Mouse (Mus musculus): ENCODE results near the gene Cdh3. TPM values are rescaled to one million over a fixed set of nuclear protein-coding genes. Genes with fewer than 3 reads are reported as not detected.

Cdh3 gene
- polyA plus RNA-seq, 1 experiment from 2014 or later = 0.53 TPM

DNA sequence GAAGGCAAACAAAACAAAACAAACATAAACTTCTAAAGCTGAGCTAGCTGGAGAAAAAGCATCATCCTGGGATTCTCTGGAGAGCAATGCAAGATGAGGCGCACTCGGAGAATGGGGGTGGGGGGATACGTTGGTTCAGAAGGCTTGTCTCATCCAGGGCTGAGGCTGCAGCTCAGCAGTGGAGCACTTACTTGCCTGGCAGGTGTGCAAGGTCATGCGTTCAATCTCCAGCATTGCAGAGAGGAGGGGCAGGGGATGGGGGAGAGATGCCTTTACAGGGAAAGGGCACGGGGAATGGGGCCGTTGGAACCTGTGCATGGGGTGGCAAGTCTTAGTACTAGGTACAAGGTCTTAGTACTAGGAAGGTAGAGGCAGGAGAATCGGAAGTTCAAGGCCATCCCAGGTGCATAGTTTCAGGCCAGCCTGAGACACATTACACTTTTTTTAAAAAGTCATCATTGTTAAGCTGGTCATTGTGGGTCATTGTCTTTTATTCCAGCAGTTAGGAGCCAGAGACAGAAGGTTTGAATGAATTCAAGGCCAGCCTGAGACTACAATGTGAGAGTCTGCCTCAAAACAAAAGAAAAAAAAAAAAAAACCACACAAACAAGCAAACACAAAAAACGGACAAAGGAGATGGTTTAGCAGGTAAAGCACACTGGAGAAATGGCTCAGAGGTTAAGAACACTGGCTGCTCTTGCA is 1.5 kb upstream of the Cdh3 start:
- Histone ChIP-seq H3K4me1 (peaks cover 36% of the 10 kb centered on the region), H3K9me3 (replicated peaks) (no peaks in the 10 kb centered on the region), H3K27me3 (peaks cover 87% of the 10 kb centered on the region), H3K4me3 (no peak overlapping the region), H3K4me2 (no peak overlapping the region), H3K9ac (no peak overlapping the region), H3K27ac (no peak overlapping the region), H3K36me3 (ENCODE audit: poor library complexity, severe bottlenecking) (no peaks in the 10 kb centered on the region)
- WGBS = 49% methylated on average over 8 of the region's 8 CpGs
- ATAC-seq = no peak

DNA sequence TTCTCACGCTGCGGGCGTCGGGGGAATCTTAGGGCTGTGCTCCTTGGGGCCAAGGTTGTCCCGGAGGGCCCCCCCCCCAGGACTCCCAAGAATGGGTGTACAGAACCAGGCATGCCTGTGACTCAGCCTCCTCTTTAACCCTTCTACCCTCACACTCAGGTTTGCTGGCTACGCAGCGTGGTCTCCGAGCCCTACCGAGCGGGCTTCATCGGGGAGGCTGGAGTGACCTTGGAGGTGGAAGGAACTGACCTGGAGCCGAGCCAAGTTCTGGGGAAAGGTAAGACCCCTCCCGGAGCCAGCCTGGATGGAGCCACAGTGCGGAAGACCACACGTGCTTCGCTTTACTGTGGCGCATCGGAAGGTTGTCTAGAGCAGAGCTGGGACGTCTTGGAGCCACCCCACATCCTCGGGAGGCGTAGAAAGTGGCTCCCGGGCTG is 392 bp downstream of the Cdh3 start:
- no peaks in the 10 kb centered on the region for H3K36me3 ChIP-seq (ENCODE audit: poor library complexity, severe bottlenecking)
- WGBS = under 1% methylated on average over 22 of the region's 22 CpGs
- H3K4me2 ChIP-seq = peak overlapping the region; percentile 58
- peaks cover 85% of the 10 kb centered on the region for H3K27me3 ChIP-seq
- H3K9me3 ChIP-seq (replicated peaks) = no peaks in the 10 kb centered on the region
- 0 out of 2 replicates have a peak, but pooled peaks have one; percentile 46 for ATAC-seq
- H3K4me3 ChIP-seq = peak overlapping the region; percentile 35
- 0 out of 2 replicates have a peak overlapping the region, but pooled peaks have one; percentile 43 for H3K9ac ChIP-seq
- H3K27ac ChIP-seq = no peak overlapping the region
- H3K4me1 ChIP-seq = peaks cover 36% of the 10 kb centered on the region

DNA sequence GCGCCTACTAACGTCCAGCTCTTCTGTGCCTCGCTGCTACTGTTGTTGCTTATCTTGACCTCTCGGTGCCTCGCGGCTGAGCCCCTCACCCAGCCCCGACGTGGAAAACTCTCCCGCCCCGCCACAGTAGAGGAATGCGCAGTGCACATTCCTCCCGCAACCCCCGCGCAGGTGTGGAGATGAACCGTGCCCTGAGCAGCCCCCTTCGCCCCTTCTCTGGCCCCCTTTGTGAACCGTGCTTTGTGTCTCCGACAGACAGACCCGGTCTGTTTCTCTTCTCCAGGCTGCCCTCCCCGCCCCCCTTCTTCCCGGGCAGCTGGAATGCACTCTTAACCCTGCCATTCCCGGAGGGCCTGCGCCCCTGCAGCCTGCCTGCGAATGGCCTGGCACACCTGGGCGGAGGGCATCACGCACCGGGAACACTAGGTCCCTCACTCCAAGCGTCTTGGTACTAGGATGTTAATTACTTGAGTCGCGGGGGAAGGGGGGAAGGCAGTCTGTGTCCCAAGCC is 895 bp downstream of the Cdh3 start:
- peak overlapping the region; percentile 37; the same call in 1 of the 2 replicates for H3K9ac ChIP-seq
- H3K27me3 ChIP-seq = peaks cover 80% of the 10 kb centered on the region
- H3K4me2 ChIP-seq = peak overlapping the region; percentile 58
- H3K4me3 ChIP-seq = peak overlapping the region; percentile 35
- 1% methylated on average over 29 of the region's 30 CpGs for WGBS
- H3K36me3 ChIP-seq (ENCODE audit: poor library complexity, severe bottlenecking) = no peaks in the 10 kb centered on the region
- H3K4me1 ChIP-seq = peaks cover 36% of the 10 kb centered on the region
- H3K9me3 ChIP-seq (replicated peaks) = no peaks in the 10 kb centered on the region
- ATAC-seq = 0 out of 2 replicates have a peak, but pooled peaks have one; percentile 11
- H3K27ac ChIP-seq = no peak overlapping the region

DNA sequence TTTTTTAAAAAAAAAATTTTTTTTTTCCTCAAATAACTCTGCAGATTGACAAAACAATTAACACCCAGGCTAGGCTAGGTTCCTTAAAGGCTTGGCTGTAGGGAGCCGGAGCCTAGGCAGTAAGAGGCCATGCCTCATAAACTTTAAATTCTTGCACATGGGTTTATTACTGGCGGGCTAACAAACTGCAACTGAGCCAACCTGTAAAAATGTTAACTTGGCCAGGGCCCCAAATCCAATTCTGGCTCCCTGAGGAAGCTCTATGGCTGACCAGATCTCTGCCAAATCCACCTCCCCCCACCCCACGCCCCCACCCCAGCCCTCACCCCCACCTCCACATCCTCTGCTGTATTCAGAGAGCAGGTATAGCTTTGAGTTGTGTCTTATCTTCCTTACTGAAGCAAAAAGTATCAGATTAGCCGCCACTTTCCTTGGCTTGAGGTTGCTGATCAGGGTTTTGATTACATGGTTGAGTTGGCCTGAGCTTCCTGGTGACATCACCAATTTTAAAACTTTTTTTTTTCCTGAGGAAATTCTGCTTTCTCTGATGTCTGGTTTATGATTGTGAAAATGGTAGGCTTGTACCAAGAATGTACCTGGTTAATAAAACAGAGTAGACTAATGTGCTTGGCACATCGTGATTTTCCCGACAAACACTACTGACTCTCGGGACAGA is 1.9 kb downstream of the Cdh3 start:
- 70% methylated on average over 7 of the region's 7 CpGs for whole genome bisulfite sequencing
- Histone ChIP-seq H3K9me3 (replicated peaks) (no peaks in the 10 kb centered on the region), H3K4me3 (no peak overlapping the region), H3K36me3 (ENCODE audit: poor library complexity, severe bottlenecking) (no peaks in the 10 kb centered on the region), H3K9ac (no peak overlapping the region), H3K4me2 (no peak overlapping the region), H3K4me1 (peaks cover 31% of the 10 kb centered on the region), H3K27me3 (peaks cover 70% of the 10 kb centered on the region), H3K27ac (no peak overlapping the region)
- no peak for ATAC-seq

DNA sequence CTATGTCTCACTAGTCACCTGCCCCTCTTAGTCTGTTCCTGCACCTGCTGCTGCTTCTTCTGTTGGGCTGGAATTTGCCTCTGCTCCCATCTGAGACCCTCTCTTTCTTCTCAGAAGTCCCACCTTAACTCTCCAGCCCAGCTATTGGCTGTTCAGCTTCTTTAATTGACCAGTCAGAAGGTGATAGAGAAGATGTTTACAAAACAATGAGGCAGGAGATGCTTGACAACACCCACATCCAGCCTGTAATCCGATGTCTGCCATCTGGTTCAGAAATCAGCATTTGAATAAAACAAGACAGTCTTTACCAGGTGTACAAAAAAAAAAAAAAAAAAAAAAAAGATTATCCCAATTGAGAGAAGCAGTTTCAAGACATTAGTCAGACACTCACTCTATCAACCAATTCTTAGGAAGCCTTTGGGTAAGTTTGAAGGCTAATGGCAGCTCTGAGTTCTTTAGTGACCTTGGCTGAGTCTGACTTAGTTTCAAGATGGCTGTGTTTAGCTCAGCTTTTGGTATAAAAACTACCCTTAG is 5.3 kb downstream of the Cdh3 start:
- no peaks in the 10 kb centered on the region for H3K9me3 ChIP-seq (replicated peaks)

DNA sequence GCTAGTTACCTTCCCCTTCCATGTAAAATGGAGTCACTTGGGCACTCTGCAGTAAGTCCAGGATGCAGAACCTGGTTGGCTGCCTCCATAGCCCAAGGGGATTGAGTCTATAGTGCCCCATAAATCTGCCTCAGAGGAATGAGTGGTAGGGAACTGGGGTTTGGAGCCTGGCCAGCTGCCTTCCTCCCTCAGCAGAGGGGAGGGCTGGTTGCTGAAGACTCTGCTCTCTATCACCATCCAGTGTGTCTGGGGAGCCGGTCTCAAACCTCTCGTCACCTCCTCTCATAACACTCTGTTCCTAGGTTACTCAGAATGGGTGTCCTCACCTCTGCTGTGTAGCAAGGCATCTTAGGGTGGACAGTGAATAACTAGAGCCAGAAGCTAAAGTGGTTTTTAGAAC is 5.9 kb downstream of the Cdh3 start:
- Histone ChIP-seq H3K4me2 (no peak overlapping the region), H3K4me1 (peaks cover 6% of the 10 kb centered on the region), H3K36me3 (ENCODE audit: poor library complexity, severe bottlenecking) (no peaks in the 10 kb centered on the region), H3K9me3 (replicated peaks) (no peaks in the 10 kb centered on the region), H3K9ac (no peak overlapping the region), H3K27ac (no peak overlapping the region), H3K27me3 (peaks cover 33% of the 10 kb centered on the region), H3K4me3 (no peak overlapping the region)
- ATAC-seq = no peak
- 85% methylated on average over 2 of the region's 2 CpGs for WGBS

More for the DNA sequence above, 5.3 kb downstream of the Cdh3 start:
- H3K4me3 ChIP-seq = no peak overlapping the region
- no peak for ATAC-seq
- peaks cover 39% of the 10 kb centered on the region for H3K27me3 ChIP-seq
- H3K27ac ChIP-seq = no peak overlapping the region
- H3K9ac ChIP-seq = no peak overlapping the region
- peaks cover 12% of the 10 kb centered on the region for H3K4me1 ChIP-seq
- H3K4me2 ChIP-seq = no peak overlapping the region
- no peaks in the 10 kb centered on the region for H3K36me3 ChIP-seq (ENCODE audit: poor library complexity, severe bottlenecking)
- 16% methylated on average over 1 of the region's 1 CpGs for WGBS

DNA sequence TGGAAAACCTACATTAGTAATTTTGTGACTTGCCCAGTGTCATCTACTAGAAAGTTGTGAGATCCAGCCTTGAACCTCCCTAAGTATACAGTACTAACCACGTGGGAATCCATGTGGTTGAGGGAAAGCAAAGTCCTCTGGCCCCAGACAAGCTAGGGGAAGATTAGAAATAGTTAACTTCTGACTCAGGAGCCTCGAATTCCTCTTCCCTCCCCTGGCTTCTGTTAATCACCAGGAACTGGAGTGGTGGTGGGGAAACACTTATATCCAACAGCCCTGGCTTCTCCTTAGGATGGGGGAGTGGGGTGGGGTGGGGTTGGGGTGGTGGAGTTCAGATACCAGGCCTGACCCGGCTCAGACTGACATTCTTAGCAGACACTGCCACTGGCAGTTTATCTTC is 8.1 kb downstream of the Cdh3 start:
- Histone ChIP-seq H3K9me3 (replicated peaks) (no peaks in the 10 kb centered on the region), H3K9ac (no peak overlapping the region), H3K4me3 (no peak overlapping the region), H3K27ac (no peak overlapping the region), H3K4me1 (no peaks in the 10 kb centered on the region), H3K27me3 (0 out of 2 replicates have a peak, but pooled peaks cover 12% of the 10 kb centered on the region), H3K36me3 (ENCODE audit: poor library complexity, severe bottlenecking) (no peaks in the 10 kb centered on the region), H3K4me2 (no peak overlapping the region)
- ATAC-seq = no peak
- 57% methylated on average over 3 of the region's 3 CpGs for WGBS

DNA sequence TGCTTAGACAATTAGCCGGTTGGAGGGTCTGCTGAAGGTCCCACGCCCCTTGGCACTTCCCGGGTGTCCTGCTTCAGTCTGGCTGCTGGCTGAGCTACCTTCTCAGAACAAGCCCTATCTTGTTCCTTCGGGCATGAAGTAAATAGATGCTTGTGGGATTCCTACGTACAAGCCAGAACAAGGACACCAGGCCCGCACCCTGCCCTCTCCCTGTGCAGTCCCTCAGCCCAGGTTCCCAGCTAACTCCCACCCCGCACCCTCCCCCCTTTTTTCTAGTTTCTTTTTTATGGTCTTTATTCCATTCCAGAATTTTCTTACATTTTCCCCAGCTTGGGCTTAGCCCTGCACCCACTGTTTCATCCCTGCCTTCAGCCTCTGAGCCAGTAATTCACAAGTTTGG is 9.9 kb downstream of the Cdh3 start:
- no peak overlapping the region for H3K4me2 ChIP-seq
- no peak overlapping the region for H3K9ac ChIP-seq
- no peaks in the 10 kb centered on the region for H3K4me1 ChIP-seq
- H3K27ac ChIP-seq = no peak overlapping the region
- H3K27me3 ChIP-seq = no peaks in the 10 kb centered on the region
- ATAC-seq = no peak
- no peaks in the 10 kb centered on the region for H3K36me3 ChIP-seq (ENCODE audit: poor library complexity, severe bottlenecking)
- H3K9me3 ChIP-seq (replicated peaks) = no peaks in the 10 kb centered on the region
- 88% methylated on average over 7 of the region's 7 CpGs for WGBS
- no peak overlapping the region for H3K4me3 ChIP-seq

DNA sequence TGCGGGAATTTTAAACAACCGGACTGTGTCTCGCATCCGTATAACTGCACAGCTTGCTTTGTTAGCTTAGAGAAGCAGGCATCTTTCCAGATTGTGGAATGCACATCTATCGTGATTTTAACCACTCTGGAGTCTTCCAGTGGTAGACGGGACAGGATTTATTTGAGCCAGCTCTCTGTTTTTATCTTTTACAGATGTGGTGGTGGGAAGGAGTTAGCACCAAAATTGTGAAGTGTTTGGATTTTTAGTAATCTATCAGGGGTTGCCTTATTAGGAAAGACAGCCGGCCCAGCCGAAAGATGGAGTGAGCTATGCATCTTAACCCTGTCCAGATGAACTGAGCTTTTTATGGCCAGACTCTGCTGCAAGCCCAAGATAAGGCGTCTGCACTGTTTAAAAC is 11.2 kb downstream of the Cdh3 start:
- no peaks in the 10 kb centered on the region for H3K36me3 ChIP-seq (ENCODE audit: poor library complexity, severe bottlenecking)
- no peak overlapping the region for H3K4me3 ChIP-seq
- no peak overlapping the region for H3K27ac ChIP-seq
- H3K27me3 ChIP-seq = no peaks in the 10 kb centered on the region
- no peak for ATAC-seq
- 88% methylated on average over 9 of the region's 9 CpGs for WGBS
- no peak overlapping the region for H3K9ac ChIP-seq
- no peak overlapping the region for H3K4me2 ChIP-seq
- H3K9me3 ChIP-seq (replicated peaks) = no peaks in the 10 kb centered on the region
- no peaks in the 10 kb centered on the region for H3K4me1 ChIP-seq

DNA sequence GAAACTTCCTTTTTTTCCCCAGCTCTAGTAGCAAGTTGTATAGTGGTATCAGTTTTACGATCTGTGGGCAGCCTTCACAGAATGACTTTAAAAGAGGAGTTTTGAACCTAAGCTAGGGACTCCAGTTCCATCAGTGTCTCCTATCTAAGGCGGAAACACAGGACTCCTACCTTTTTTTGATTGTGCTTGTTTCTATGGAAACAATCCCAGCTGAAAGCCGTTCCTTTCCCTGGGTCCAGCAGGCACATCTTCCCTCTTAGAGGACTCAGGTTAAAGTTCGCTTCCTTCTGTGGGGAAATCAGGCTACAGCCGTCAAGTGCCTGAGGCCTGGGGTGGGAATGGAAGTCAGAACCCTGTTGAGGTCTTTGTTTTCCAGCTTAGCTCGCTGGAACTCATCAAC is 16.0 kb downstream of the Cdh3 start:
- H3K27ac ChIP-seq = no peak overlapping the region
- no peaks in the 10 kb centered on the region for H3K4me1 ChIP-seq
- no peaks in the 10 kb centered on the region for H3K9me3 ChIP-seq (replicated peaks)
- H3K4me2 ChIP-seq = no peak overlapping the region
- WGBS = 70% methylated on average over 6 of the region's 6 CpGs
- no peak overlapping the region for H3K4me3 ChIP-seq
- H3K9ac ChIP-seq = no peak overlapping the region
- H3K36me3 ChIP-seq (ENCODE audit: poor library complexity, severe bottlenecking) = no peaks in the 10 kb centered on the region
- no peak for ATAC-seq
- no peaks in the 10 kb centered on the region for H3K27me3 ChIP-seq

DNA sequence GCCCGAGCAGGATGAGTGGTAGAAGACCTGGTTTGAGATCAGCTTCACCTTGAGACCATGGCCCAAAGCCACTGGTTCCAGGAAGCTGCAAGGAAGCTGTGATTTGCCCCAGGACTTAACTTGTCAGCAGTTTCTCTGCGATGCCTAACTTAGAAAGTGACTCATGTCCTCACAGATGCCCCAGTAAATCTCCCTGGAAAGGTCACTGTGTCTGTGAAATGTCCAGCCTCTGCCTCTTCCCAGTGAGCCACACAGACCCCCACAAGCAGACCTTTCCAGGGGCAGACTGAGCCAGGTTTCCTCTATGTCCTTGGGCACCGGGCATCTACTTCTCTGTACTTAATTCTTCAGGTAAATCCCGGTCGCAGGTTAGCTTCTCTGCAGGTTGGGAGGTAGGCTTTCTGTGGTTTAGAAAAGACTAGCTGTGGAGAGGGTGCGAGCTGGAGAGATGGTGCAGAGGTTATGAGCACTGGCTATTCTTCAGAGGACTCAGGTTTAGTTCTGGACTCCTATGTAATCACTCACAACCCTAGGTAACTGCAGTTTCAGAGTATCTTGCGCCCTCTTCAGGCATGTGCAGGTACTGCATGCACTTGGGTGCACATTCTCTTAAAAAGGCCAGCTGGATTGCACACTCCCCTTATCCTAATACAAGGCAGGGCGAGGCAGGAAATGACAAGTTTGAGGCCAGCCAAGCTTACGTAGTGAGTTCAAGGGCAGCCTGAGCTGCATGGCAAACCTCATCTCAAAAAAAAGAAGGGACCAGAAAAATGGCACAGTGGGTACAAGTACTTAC is 16.7 kb downstream of the Cdh3 start:
- H3K4me2 ChIP-seq = no peak overlapping the region
- ATAC-seq = no peak
- WGBS = 89% methylated on average over 9 of the region's 9 CpGs
- no peak overlapping the region for H3K27ac ChIP-seq
- H3K36me3 ChIP-seq (ENCODE audit: poor library complexity, severe bottlenecking) = no peaks in the 10 kb centered on the region
- H3K27me3 ChIP-seq = no peaks in the 10 kb centered on the region
- H3K9ac ChIP-seq = no peak overlapping the region
- H3K4me3 ChIP-seq = no peak overlapping the region
- no peaks in the 10 kb centered on the region for H3K4me1 ChIP-seq
- H3K9me3 ChIP-seq (replicated peaks) = no peaks in the 10 kb centered on the region

Measured in forebrain, embryonic 13.5 days (tissue).